Mouse (Mus musculus): ENCODE data around the gene Tspan31.

- TF ChIP-seq CTCF (IDR thresholded peaks at IDR 0.05; ENCODE audit: borderline replicate concordance, insufficient read depth, low read depth, low read length) (no peak), POLR2A (IDR thresholded peaks at IDR 0.05; ENCODE audit: borderline replicate concordance, insufficient read depth, low read length) (no peak)
Measured at GRCm38 (mm10) chr10:127018422-127018821, 51.6 kb downstream of the Tspan31 start.

Measured in cerebellum, adult 2 months (tissue).